Mouse (Mus musculus) left cerebral cortex, postnatal 4 days (tissue): Measurements from ENCODE around the gene Cep55. TPM values are rescaled to one million over a fixed set of nuclear protein-coding genes. Genes with fewer than 3 reads are reported as not detected.
A peak's percentile ranks its signal among the peaks of the same experiment; 100 is the strongest.

Source experiments
- DNase-seq: peaks from one replicate; pipeline ENCODE4 v3.0.0-alpha.2; 2022
- intact Hi-C: fragments of 180-260 bp; cut with DNase I; formaldehyde crosslinking; loops from one replicate; pipeline ENCODE4 v1.15.1; 2025
- total RNA-seq, 2 experiments: library from RNA; stranded (reverse); gene quantifications; 2 replicates each; pipeline ENCODE4 v1.2.3; 2021

Gene Cep55
- total RNA-seq, 2 experiments from 2014 or later: 1.8 to 3.3 TPM

GRCm38 (mm10) chr19:38043281-38043981, 11.4 kb upstream of the Cep55 start, which contains the start of gene Myof:
Gene Myof (minus strand): TSS chr19:38043577.
- peak; percentile 36 for DNase-seq
- intact Hi-C loops: no loop called here

GRCm38 (mm10) chr19:38045198-38045597, 9.6 kb upstream of the Cep55 start:
- no peak for DNase-seq
- intact Hi-C loops: no loop called here

GRCm38 (mm10) chr19:38049686-38050085, 5.1 kb upstream of the Cep55 start:
- intact Hi-C loops: loop anchor here (10.0 kb wide), 1 partner anchor 135 kb away; no protein-coding TSS in a partner anchor

DNA sequence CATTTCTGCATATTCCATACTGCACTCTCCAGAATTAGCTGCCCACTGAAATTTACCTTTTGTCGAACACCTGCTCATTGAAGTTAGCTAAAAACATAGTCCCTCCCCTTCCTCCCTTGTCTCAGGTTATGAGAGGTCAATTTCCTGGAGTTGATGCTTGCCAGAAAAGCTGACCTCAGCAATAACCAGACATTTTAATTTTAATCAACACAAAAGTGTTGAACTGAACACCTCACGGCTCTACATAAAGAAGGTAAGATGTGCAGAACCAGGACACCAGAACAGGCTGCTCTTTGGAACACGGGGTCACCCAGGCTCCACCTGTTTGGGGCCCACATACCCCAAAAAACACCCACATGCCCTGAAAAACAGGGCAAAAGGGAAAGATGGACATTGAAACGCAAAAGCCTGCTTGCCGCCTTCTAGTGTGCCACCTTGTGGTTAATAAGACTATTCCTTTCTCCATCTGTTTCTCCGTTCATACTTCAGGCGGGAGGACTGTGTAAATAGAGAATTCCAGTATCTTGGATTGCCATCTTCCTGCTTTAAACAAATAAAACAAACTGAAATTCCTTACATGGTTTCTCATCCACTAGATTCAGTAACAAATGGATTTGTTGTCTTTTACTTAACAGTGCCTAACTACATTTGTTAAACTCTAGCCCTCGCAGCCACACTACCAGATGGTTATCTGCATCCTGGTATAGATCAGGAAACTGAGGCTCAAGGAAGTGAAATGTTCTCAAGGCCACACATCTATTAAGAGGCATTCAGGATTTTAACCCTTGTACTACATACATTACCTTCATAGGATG, 1.4 kb upstream of the Cep55 start:
- intact Hi-C loops: loop anchor here (2.0 to 10.0 kb wide), 2 partner anchors 99 to 131 kb away; no protein-coding TSS in a partner anchor

More at GRCm38 (mm10) chr19:38049686-38050085, 5.1 kb upstream of the Cep55 start:
- DNase-seq: no peak

DNA sequence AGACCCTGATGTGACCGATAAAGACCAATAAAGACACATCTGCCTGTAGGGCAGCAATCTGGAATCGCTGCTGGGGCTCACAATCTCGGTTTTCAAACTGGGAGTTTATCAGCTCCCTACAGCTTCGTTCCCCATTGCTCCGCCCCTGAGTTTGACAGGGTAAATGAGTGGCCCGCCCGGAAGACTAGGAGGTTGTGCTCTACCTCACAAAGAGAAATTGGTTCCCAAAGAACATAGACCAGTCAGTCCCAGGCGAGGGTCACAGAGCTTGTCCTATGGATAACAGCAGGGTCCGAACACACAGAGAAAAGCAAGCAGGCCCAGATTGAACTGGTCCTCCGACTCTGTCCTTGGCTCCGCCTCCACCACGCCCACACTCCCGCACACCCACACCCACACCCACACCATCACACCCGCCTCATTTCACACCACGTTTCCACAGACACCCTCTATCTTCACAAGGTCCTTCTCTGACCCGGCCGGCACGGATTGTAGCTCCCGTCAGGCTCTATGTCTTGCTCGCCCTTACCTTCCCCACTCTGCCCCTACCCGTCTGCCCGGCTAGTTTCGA, 577 bp upstream of the Cep55 start:
- intact Hi-C loops: loop anchor here (10.0 kb wide), 1 partner anchor 131 kb away; no protein-coding TSS in a partner anchor
- DNase-seq: no peak

More for the DNA sequence above, 1.4 kb upstream of the Cep55 start:
- peak; percentile 5 for DNase-seq

- no peak for DNase-seq
- intact Hi-C loops: loop anchor here (10.0 kb wide), 1 partner anchor 129 kb away; no protein-coding TSS in a partner anchor
Observed at GRCm38 (mm10) chr19:38055798-38056197, 987 bp downstream of the Cep55 start.

- DNase-seq: no peak
- intact Hi-C loops: loop anchor here (10.0 kb wide), 1 partner anchor 129 kb away; no protein-coding TSS in a partner anchor
Observed at GRCm38 (mm10) chr19:38056276-38056675, 1.5 kb downstream of the Cep55 start.

DNA sequence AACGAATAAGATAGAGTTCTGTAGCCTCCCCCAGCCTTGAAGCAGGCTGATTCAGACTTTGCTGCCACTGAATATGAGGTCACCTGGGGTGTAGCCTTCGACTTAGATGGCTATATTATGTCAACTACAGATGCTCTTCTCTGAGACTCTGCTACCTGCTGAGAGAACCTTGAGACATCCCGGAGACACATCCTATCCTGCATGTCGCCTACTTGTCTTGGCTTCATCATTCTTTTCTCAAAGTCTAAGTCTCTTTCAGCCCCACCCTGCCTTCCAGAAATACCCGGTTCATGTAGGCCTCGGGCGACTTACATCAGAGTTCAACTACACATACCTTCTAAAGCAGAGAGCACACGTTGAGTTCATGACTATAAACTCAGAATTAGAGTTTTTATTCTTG, 2.1 kb downstream of the Cep55 start:
- intact Hi-C loops: loop anchor here (10.0 kb wide), 1 partner anchor 128 kb away; no protein-coding TSS in a partner anchor
- no peak for DNase-seq

GRCm38 (mm10) chr19:38063201-38063600, 8.4 kb downstream of the Cep55 start:
- DNase-seq: no peak
- intact Hi-C loops: no loop called here

DNA sequence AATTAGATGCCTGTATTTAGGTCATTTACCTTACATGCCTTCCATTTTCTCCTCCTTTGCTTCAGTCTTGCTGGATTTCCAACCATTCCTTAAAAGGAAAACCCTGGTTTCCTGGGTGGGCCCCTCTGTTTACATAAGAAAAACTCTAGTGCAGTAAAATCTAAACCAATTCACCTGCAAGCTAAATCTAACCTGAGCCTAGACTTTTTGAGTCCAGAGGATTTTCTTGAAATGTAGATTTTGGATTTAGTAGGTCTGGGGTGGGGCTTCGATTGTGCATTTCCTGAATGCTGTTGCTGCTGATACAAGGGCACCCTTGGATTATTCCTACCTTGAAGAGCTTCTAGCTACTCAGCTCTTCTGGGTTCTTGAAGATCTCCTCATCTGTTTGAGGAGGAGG, 9.2 kb downstream of the Cep55 start:
- no peak for DNase-seq
- intact Hi-C loops: no loop called here

- DNase-seq: no peak
Observed at GRCm38 (mm10) chr19:38073226-38073625, 18.4 kb downstream of the Cep55 start.

DNA sequence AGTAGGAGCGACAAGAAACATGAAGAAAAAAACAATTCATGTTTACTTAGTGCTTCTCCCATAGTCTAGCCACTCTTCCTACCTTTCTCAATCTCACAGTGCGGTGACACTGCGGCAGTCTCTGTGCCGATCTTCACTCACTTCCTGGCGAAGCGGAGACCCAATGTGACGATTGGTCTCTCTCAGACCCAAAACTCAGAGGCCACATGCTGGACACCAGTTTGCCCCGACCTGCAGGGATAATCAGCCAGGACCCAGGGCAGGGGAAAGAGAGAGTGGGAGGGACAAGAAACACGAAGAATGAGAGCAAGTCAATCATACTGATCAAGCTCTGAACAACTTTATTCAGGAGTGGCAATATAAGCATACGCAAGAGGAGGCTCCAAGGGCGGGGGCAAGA, 20.2 kb downstream of the Cep55 start:
- intact Hi-C loops: loop anchor here (10.0 kb wide), 1 partner anchor 290 kb away; no protein-coding TSS in a partner anchor
- no peak for DNase-seq

More at GRCm38 (mm10) chr19:38073226-38073625, 18.4 kb downstream of the Cep55 start:
- intact Hi-C loops: loop anchor here (10.0 kb wide), 1 partner anchor 292 kb away; no protein-coding TSS in a partner anchor

GRCm38 (mm10) chr19:38076251-38076650, 21.4 kb downstream of the Cep55 start:
- DNase-seq: peak; percentile 64
- intact Hi-C loops: loop anchor here (10.0 kb wide), 1 partner anchor 289 kb away; no protein-coding TSS in a partner anchor

DNA sequence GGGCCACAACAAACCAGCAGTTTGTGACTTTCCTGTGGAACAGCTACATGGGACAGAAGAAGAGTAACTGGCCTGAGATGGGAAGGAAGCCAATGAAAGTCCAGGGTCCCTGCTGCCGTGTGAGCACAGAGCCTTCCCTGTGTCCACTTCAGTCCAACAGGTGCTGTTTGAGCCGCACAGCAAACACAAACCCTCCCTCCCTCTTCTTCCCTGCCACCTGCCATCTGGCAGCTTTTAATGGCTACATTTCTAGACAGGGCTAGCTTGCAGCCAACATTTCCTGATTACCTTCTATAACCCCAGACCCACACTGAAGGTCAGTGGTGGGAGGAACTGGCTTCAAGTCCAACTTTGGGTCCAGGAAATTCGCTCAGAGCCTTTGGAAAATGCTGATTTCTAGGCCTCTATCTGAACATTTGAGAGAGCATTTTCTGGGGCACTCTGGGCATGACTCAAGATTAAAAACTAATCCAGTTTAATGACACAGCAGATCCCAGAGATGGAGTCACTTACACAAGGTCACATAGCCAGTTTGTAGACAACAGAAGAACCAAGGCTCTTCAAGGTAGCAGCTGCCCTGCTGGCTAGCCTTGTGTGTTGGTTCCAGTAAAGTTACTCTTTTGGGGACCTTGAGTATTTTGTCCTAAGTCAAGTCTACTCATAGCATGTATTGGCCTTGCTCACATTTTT, 23.2 kb downstream of the Cep55 start:
- peak; percentile 13 for DNase-seq
- intact Hi-C loops: loop anchor here (10.0 kb wide), 1 partner anchor 287 kb away; no protein-coding TSS in a partner anchor

- no peak for DNase-seq
- intact Hi-C loops: no loop called here
Observed at GRCm38 (mm10) chr19:38081361-38081760, 26.6 kb downstream of the Cep55 start.

- no peak for DNase-seq
- intact Hi-C loops: no loop called here
Observed at GRCm38 (mm10) chr19:38082931-38083525, 28.2 kb downstream of the Cep55 start.

- intact Hi-C loops: no loop called here
Observed at GRCm38 (mm10) chr19:38085841-38086240, 31.0 kb downstream of the Cep55 start.

DNA sequence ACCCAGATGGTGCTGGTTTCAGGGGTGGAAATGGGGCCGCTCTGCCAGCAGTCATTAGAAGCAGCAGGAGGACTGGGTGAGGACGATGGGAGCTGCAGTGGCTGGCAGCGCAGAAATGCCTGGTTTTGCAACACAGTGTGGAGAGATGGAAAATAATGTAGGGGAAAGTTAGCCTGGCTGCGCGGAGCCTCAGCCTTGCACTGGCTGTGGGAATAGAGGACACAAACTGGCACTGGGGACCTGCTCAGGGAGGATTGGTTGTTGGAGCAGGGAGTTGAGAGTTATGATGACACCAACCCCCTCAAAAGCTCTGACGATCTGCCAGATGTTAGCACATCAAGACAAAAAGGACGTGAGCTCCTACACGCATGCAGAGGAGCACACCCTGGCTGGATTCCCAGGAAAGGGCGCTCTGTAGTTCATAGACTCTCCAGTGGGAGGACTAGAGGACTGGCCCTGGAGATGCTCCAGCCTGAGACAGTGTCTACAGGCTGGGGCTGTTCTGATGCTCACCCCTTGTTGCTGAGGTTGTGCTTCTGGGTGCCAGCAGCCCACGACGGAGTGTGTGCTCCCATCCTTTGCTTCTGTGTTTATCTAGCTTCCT, 32.2 kb downstream of the Cep55 start:
- peak; percentile 54 for DNase-seq
- intact Hi-C loops: no loop called here

More at GRCm38 (mm10) chr19:38085841-38086240, 31.0 kb downstream of the Cep55 start:
- no peak for DNase-seq

GRCm38 (mm10) chr19:38089358-38089757, 34.5 kb downstream of the Cep55 start:
- DNase-seq: no peak
- intact Hi-C loops: no loop called here
